Mouse (Mus musculus): ENCODE results near the gene Srsf10.

Srsf10 gene

GRCm38 (mm10) chr4:135884531-135884930 lies 29.0 kb downstream of the Srsf10 start:
- no peak for ATAC-seq (ENCODE audit: low TSS enrichment)

GRCm38 (mm10) chr4:135885676-135886075 lies 30.1 kb downstream of the Srsf10 start:
- no peak for ATAC-seq (ENCODE audit: low TSS enrichment)

- no peak for ATAC-seq (ENCODE audit: low TSS enrichment)
These were observed 30.6 kb downstream of the Srsf10 start for GRCm38 (mm10) chr4:135886184-135886583.

- no peak for ATAC-seq (ENCODE audit: low TSS enrichment)
These were observed 33.0 kb downstream of the Srsf10 start for GRCm38 (mm10) chr4:135888448-135889057.

- no peak for ATAC-seq (ENCODE audit: low TSS enrichment)
These were observed 33.8 kb downstream of the Srsf10 start for GRCm38 (mm10) chr4:135889146-135889883.

GRCm38 (mm10) chr4:135889884-135890283 lies 34.3 kb downstream of the Srsf10 start:
- peak; percentile 88 for ATAC-seq (ENCODE audit: low TSS enrichment)

- ATAC-seq (ENCODE audit: low TSS enrichment): no peak
These were observed 36.0 kb downstream of the Srsf10 start for GRCm38 (mm10) chr4:135891539-135891938.

- no peak for ATAC-seq (ENCODE audit: low TSS enrichment)
These were observed 37.3 kb downstream of the Srsf10 start for GRCm38 (mm10) chr4:135892884-135893283.

- no peak for ATAC-seq (ENCODE audit: low TSS enrichment)
These were observed 39.6 kb downstream of the Srsf10 start, which contains the start of gene Cnr2 for GRCm38 (mm10) chr4:135895071-135895571. TSS of gene Cnr2 (plus strand) at chr4:135895394.

- ATAC-seq (ENCODE audit: low TSS enrichment): no peak
These were observed 40.6 kb downstream of the Srsf10 start for GRCm38 (mm10) chr4:135896157-135896556.

- no peak for ATAC-seq (ENCODE audit: low TSS enrichment)
These were observed 43.0 kb downstream of the Srsf10 start for GRCm38 (mm10) chr4:135898380-135899049.

- no peak for ATAC-seq (ENCODE audit: low TSS enrichment)
These were observed 43.5 kb downstream of the Srsf10 start for GRCm38 (mm10) chr4:135899050-135899448.

- ATAC-seq (ENCODE audit: low TSS enrichment): no peak
These were observed 44.5 kb downstream of the Srsf10 start for GRCm38 (mm10) chr4:135900008-135900407.

- no peak for ATAC-seq (ENCODE audit: low TSS enrichment)
These were observed 47.2 kb downstream of the Srsf10 start for GRCm38 (mm10) chr4:135902606-135903242.

GRCm38 (mm10) chr4:135904810-135905209 lies 49.3 kb downstream of the Srsf10 start:
- no peak for ATAC-seq (ENCODE audit: low TSS enrichment)

- no peak for ATAC-seq (ENCODE audit: low TSS enrichment)
These were observed 51.1 kb downstream of the Srsf10 start for GRCm38 (mm10) chr4:135906633-135907032.

GRCm38 (mm10) chr4:135909326-135910066 lies 53.9 kb downstream of the Srsf10 start:
- no peak for ATAC-seq (ENCODE audit: low TSS enrichment)

GRCm38 (mm10) chr4:135911531-135911930 lies 56.0 kb downstream of the Srsf10 start:
- ATAC-seq (ENCODE audit: low TSS enrichment): no peak

- no peak for ATAC-seq (ENCODE audit: low TSS enrichment)
These were observed 56.6 kb downstream of the Srsf10 start for GRCm38 (mm10) chr4:135912164-135912563.

GRCm38 (mm10) chr4:135912835-135913234 lies 57.3 kb downstream of the Srsf10 start:
- no peak for ATAC-seq (ENCODE audit: low TSS enrichment)

GRCm38 (mm10) chr4:135913433-135913832 lies 57.9 kb downstream of the Srsf10 start:
- no peak for ATAC-seq (ENCODE audit: low TSS enrichment)

Measured in frontal cortex, adult (tissue).